Mouse (Mus musculus) frontal cortex, postnatal 14 days (tissue): Measurements from ENCODE around the gene Zc3h14.

Experiments used
- DNase-seq, 2 experiments: peaks; one replicate each; pipeline ENCODE4 v3.0.0; 2022; ENCODE audit warnings: low spot score in 2 of 2

Gene Zc3h14

DNA sequence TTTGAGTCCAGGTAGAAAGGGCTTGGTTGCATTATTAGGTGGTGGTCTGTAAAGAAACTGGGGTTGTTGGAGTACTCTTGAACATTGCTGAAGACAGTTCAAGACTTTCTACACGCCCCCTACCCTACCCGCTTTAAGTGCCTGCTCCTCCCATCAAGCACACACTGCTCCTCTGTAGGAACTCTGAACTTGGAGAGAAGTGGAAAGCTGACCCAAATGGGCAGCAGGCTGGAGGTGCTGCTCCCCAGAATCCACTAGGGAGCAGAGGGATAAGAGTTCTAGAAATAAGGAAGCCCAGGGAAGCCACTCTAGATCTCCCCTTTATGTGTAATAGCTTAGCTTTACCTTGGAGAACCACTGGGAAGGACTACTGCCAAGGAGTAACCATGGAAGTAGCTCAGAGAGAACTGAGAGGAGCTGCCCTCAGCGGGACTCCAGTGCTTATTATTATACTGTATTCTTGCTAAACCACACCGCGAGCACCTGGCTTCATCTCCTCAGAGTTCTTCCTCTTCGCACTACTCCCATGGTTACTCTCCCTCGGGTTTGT, 8.9 kb upstream of the Zc3h14 start:
- no peak for DNase-seq

DNA sequence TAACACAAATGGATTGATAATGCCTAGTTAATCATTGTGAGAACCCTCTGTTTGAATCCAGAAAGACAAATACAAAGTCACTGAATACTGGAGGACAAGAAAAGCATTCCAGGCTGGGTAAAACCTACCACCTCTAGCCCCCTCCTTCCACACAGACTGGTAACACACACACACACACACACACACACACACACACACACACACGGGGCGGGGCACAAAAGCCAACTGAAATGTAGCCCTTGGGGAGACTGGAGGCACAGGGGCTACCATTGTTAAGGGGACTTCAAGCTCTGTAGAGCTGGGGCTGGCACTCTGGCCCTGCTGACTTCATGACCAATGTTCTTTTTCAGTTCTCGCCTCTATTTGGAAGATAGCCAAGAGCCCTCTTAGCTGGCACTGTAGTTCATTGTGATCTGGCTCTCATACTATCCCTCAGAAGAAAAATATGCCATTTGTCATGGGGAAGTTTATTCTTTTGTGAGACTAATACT, 5.7 kb upstream of the Zc3h14 start:
- DNase-seq, result no peak

DNA sequence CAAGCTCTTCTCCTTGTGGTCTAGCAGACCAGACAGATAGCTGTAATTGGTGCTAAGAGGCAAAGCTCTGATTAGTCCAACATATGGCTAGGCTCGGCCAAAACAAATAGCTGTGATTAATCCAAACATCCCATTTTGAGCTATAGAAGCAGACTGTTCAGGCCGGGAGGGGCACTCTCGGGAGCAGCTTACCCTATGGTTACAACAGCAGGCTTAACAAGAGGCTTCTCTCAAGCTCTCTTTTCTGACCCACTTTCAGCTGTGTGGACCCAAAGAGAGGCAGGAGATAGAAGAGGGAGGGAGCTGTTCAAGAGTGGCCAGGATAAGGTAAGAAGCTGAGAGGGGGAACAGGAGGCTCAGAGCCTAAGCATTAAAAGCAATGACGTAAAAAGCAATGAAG, 1.1 kb upstream of the Zc3h14 start:
- DNase-seq, result no peak

DNA sequence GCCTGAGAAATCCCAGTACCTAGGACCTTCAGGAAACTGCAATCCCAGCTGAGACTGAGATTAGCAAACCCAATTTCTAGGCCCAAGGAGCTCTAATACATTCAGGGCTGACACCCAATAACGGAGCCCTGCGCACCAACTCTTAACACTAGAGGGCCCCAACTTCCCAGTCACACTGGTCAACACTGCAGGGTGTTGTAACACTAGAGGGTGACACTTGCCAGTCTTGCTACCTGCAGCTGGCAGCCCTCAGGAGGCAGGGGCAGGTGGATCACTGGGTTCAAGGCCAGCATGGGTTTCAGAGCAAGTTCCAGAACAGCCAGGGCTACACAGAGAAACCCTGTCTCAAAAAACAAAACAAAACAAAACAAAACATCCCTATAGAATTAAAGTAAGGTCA, 633 bp upstream of the Zc3h14 start:
- DNase-seq, result no peak

DNA sequence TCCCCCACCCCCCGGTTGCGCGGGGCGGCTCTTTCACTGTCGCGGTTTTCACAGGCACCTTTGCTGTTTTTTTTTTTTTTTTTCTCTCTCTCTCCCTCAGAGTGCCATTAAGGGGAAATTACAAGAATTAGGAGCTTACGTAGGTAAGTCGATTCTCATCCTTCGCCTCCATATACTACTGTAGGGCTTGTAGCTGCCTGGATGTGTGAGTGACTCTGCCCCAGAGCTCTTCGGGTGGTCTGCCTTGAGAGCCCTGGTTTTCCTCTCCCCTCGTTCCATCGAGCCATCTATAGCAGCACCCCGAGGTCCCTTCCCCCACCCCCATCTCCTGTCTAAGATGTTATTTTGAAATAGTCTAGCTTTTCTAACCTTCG, 603 bp downstream of the Zc3h14 start:
- no peak for DNase-seq

DNA sequence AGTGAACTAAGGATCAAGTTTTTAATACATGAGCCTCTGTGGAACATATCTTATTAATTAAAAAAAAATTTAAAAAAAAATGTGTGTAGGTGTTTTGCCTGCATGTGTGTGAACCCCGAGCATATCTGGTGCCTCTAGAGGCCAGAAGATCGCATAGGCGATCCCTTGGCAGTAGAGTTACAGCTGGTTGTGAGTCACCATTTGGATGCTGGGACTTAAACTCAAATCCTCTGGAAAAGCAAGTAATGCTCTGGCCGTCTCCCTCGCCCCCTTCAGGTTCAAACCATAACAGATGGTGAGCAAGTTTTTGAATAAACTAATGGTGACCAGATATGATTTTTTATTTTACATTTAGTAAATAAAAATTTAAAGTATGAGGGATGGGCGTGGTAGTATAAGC, 10.9 kb downstream of the Zc3h14 start:
- no peak for DNase-seq

DNA sequence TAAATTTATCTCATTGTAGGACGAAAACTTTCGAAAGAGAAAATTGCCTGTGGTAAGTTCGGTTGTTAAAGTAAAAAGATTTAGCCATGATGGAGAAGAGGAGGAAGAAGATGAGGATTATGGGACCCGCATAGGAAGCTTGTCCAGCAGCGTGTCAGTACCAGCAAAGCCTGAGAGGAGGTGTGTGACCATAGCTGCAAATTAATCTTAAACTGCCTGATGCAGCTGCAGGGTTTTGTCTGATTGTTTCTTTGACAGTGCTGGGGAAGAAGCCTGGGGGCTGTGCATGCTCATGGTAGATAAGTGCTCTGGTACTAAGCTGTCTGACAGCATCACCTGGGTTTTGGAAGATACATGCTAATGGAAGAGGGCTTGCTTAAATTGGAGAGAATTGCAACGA, 12.9 kb downstream of the Zc3h14 start:
- no peak for DNase-seq

DNA sequence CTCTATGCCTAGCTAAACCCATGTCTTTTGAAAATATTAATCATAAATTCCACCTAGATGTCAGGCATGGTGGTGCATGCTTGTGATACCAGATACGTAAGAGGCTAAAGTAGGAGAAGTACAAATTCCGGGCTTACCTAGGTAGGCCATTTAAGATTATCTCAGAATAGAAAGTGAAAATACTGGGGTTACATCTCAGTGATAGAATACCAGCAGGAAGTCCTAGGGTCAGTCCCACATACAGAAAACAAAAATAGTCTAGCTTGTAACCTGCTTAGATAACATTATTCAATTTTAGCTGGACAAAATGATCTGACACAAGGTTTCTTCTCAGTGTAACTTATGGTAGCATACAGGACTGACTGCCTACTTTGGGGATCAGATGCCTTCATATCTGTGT, 19.5 kb downstream of the Zc3h14 start:
- DNase-seq, result no peak

DNA sequence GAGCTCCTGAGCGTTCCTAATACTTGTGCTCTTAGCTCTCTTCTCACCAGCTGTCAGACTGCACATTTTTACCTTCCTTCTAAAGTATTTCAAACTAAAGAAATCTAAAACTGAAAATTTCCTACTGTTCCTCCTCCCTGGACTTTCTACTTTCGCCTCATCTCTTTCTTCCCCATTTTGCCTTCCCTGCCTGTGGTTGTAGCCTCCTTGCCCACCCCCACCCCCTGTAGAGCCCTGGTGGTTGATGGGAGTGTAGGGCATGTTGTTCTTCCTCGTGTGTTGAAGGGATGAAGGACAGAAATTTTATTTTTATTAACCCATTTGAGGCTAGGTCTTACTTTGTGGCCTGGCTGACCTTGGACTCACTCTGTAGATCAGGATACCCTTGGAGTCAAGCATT, 30.7 kb downstream of the Zc3h14 start:
- DNase-seq, result no peak

DNA sequence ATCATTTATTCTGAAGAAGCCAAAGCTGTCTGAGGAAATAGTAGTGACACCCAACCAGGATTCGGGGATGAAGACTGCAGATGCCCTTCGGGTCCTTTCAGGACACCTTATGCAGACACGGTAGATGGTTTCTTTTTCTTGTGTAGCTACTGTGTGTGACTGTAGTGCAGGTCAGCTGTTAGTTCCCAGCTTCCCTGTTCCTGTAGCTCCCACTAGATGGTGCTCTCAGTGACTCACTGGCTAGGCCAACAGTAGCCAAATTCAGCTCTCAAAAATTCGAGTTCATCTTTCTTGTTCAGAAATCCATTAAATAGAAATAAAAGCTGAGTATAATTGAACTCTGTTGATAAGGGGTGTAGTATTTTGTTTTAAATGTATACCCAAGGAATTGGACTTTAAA, 32.4 kb downstream of the Zc3h14 start:
- DNase-seq, result peak in 1 of 2 experiments; percentile 36

DNA sequence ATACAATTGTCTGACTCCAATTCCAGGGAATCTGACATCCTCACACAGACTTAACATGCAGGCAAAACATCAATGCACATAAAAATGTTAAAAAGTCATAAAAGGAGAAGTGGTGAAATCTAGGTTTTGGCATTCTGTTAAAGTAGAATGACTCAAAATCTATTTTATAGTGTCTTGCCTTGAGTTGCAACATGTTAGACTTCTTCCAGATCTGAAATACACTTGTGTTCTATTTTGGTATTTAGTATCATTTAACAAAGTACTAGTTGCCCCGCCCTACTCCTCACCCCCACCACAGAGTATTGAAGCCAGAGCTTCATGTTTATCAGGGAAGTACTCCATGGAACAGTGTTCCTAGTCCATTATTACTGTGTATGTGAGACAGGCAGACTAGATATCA, 37.5 kb downstream of the Zc3h14 start:
- DNase-seq, result no peak

DNA sequence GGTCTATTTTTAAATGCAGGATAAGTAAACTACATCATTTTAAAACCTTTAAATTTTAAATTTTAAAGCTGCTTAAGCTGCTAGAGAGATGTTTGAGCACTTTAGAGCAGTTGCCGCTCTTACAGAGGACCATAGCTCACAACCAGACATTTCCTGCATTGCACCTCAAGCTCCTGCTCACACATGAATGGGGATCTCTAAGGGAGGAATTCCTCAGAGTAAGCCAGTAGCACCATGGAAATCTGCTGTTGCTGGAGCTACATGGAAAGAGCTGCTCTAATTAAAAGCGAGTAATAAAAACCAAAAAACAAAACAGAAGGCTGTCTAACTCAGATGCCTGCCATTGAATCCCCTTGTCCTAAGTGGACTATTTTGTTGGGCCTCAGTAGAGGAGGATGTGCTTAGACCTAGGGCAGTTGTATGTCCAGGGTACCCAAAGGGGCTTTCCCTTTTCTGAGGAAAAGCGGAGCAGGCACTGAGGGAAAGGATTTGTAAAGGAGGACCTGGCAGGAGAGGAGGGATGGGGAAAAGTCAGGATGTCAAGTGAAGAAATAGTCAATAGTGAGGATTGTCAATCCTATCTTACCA, 49.1 kb downstream of the Zc3h14 start:
- DNase-seq, result no peak

DNA sequence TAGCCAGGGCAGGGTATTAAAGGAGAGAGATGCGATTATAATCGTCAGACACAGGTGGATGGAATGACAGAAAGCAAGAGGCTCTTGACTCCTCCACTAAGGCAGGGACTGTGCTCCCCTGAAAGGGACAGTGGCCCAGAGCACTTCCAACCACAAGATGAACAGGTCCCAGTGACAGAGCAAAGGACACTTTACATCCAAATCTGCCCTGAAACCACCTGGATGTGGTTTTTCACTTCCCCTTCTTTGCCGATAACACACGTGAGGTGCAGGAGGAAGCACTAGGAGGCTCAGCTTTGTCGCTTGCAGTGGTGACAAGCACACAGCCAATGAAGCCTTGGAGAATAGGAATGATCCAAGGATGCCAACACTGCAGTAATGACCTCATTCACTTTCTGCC, 53.6 kb downstream of the Zc3h14 start:
- DNase-seq, result no peak

DNA sequence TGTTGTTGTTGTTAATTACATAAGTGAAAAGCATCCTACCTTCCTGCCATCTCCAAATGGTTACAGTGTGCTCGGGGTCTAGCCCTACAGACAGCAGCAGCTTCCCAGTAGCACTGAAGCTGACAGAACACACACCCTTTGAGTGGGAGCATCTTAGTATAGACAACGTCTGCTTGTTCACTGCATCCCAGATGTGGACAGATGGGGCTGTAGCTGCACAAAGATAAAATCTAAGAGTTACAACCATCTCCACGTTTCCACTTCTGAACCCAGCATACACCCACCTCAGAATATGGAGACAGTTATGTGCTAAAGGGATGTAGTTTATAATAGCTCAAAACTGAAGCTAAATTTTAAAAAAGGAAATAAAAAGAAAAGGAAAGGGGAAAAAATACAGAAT, 55.5 kb downstream of the Zc3h14 start:
- no peak for DNase-seq

DNA sequence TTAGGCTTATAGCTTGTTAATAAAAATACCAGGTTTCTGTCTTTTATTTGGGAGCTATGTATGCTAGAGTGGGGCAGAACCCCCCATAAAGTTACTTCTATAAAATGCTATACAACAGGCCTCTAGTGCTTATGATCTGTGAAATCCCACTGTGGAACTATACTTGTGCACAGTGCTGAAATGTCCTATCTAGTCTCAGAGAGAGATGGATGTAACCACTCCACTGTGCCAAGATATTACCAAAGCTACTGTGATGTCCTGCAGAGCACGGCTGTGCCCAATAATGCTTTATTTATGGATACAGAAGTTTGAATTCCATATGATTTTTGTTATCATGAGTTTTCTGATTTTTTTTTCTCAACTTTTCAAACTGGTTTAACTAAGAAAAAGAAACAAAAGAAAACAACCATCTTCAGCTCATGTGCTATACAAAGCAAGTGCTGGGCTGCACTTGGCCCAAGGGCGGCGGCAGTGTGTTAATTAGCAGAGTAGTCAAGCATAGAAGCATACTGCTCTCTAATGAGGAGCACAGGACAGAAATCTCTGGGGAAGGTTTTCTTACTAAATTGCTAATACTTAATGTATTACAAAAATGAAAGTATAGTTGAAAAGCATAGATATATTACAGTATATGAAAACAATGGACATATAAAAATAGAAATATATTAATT, 57.4 kb downstream of the Zc3h14 start:
- no peak for DNase-seq

DNA sequence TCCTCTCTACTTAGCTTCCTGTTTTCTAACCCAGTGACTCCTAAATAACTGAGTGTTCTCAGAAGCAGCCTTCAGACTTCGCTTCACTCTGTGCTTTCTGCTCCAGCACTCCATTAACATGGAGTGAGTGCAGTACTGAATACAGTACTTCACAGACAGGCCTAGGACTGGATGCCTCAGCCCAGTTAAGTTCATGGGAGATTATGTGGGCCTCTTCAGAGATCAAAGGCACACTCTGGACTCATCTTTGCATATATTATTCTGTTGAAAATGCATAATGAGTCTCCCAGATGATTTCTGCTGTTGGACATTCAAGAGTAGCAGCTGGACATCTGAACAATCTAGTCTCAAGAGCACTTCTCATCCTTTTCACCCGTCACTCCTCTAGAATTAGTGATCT, 74.0 kb downstream of the Zc3h14 start:
- DNase-seq, result no peak

DNA sequence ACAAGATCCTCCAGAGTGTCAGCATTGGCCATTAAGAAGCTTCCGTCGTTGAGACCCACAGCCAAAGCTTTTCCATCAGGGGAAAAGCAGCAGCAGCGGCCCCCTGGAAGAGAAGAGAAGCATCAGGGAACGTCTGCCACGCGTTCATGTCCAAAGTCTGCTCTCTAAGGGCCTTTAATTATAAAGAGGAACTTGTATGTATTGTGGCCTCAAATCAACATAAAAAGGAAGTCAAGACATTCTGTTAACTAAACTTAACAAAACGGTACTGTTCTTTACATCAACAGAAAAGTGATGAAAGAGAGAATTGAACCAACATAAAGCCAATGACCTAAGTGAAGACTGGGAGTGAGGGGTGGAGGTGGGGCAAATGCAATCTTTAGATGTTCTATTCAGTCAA, 84.4 kb downstream of the Zc3h14 start:
- DNase-seq, result no peak

DNA sequence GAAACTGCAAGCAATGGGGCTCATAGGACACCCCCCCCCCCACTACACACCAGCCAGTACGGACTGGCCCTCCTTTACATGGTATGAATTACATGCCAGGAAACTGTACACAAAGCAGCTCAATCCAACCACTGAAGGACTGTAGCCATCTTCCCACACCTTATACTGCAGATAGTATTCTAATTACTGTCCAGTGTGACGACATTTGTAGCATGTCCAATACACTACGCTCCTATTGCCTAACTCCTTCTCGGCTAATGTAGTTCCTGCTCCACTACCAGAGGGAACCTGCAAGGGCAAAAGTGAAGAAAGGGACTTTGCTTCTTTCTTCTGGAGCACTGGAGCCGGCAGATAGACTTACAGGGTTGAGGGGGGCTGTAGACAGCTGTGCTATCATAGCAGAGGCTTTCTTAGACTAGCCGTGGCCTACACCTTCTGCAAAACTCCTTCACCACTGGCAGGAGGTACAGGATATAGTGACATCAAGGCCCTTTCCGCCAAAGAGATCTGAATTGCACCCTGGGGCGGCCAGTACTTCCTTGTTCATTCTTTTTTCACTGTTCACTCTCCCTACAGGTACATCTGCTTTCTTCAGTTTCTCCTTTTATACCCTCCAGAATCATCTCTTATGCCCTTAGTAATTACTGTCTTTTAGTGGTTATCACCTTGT, 86.3 kb downstream of the Zc3h14 start:
- DNase-seq, result no peak

DNA sequence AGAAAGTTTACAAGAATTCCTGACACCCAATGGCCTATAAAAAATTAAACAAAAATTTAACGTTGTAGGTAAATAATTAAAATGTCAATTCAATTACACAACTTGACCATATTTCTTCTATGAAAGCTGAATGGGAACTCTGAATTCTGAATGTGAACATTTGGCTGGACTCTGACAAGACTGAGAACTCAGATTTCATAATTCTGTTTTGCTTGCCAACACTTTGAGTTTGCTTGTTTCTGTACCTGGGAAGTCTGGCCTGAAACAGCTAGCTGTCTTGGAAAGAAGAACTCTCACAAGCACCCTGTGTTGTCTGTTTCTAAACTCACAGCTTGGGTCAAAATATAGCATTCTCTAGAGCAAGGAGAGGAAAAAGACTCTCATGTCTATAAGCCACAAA, 87.1 kb downstream of the Zc3h14 start:
- DNase-seq, result no peak

DNA sequence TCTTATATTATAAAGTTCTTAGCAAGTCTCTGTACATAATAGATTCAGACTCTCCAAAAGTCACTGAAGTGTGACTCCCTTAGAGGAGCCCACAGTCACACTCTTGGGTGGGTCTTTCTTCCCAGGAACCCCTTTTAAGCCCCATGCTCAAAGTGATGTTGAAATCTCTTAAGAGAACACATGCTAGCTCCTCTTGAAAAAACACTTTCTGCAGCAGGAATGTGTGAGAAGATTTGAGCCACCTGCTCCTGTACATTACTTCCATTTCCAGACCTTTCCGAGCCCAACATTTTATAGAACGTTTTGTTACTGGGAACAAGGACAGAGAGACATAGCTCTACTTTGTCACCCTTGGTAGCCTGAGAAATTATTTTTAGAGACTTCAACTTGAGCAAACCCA, 88.1 kb downstream of the Zc3h14 start:
- no peak for DNase-seq

DNA sequence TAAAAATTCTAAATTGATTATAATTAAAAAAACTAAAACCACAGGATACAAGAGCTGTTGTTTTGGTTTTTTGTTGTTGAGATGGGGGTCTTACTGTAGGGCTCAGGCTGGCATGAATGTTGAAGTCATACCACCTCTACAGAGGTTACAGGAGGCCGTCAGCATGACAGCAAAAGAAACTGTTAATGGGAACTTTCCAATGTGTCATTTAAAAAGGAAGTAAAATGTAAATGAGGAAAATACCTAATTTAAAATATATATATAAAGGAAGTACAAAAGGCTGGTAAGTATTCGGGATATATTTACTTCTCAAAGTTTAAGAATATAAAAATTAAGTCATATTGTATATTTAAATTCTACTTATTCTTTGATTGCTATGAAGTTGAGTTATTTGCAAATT, 88.7 kb downstream of the Zc3h14 start:
- DNase-seq, result no peak
